Mouse (Mus musculus) C3H10T1/2 (cell line): ENCODE data around the gene Mrps36. TPM values are rescaled to one million over a fixed set of nuclear protein-coding genes. Genes with fewer than 3 reads are reported as not detected.

Experiments used
- polyA plus RNA-seq, 2 experiments: library from polyadenylated mRNA; unstranded; fragments of >200 nt; fragmentation: generic; extraction: Trizol; gene quantifications; one replicate each; pipeline ENCODE4 v1.2.1; 2012; ENCODE audit warnings: missing spikeins in 2 of 2

Gene Mrps36
- polyA plus RNA-seq: 100 to 1,000 TPM; 112 to 125 TPM

GRCm38 (mm10) chr13:100744036-100744744 is at the start of gene Mrps36:
Mrps36 (minus strand) TSS chr13:100744659.

GRCm38 (mm10) chr13:100786414-100786867 is 42.0 kb upstream of the Mrps36 start, which contains the start of gene Ccnb1:
Ccnb1 (minus strand) TSS chr13:100786570.

GRCm38 (mm10) chr13:100775252-100776055 is 31.0 kb upstream of the Mrps36 start, which contains the start of gene Cenph:
Cenph (minus strand) TSS chr13:100775899.

GRCm38 (mm10) chr13:100730861-100731176 is 13.6 kb downstream of the Mrps36 start, which contains the start of gene Cdk7:
Cdk7 (minus strand) TSS chr13:100730939.

Other genes starting within 250 kb of the Mrps36 start
- gene Ocln, start 191.9 kb downstream of the Mrps36 start, polyA plus RNA-seq: not detected
- under 1 TPM in 1 of 2 experiments, not detected in 1; 0.05 TPM for gene Marveld2, start 127.7 kb downstream of the Mrps36 start, polyA plus RNA-seq
- 10 to 100 TPM; 21.5 to 75.0 TPM for gene Ak6, start 93.7 kb downstream of the Mrps36 start, polyA plus RNA-seq
- gene Rad17, start 93.6 kb downstream of the Mrps36 start, polyA plus RNA-seq: 1 to 10 TPM in 1 of 2 experiments, under 1 TPM in 1; 0.62 to 3.4 TPM
- gene Taf9, start 93.1 kb downstream of the Mrps36 start, polyA plus RNA-seq: 1 to 10 TPM in 1 of 2 experiments, under 1 TPM in 1; 0.95 to 6.8 TPM
- under 1 TPM; 0.02 to 0.12 TPM for gene Ccdc125, start 74.9 kb downstream of the Mrps36 start, polyA plus RNA-seq
- gene Cdk7, start 13.7 kb downstream of the Mrps36 start, polyA plus RNA-seq: 10 to 100 TPM in 1 of 2 experiments, 1 to 10 TPM in 1; 3.5 to 20.1 TPM
- gene Cenph, start 31.2 kb upstream of the Mrps36 start, polyA plus RNA-seq: 10 to 100 TPM in 1 of 2 experiments, 1 to 10 TPM in 1; 7.1 to 12.2 TPM
- gene Ccnb1, start 41.9 kb upstream of the Mrps36 start, polyA plus RNA-seq: 10 to 100 TPM; 22.2 to 86.0 TPM
- gene Slc30a5, start 88.8 kb upstream of the Mrps36 start, polyA plus RNA-seq: 10 to 100 TPM in 1 of 2 experiments, 1 to 10 TPM in 1; 3.2 to 19.2 TPM